Mouse (Mus musculus) heart, embryonic 16.5 days (tissue): Measurements from ENCODE around the gene Mrap2. TPM values are rescaled to one million over a fixed set of nuclear protein-coding genes. Genes with fewer than 3 reads are reported as not detected.

Experiments used
- ATAC-seq: fragments of 200-750 bp; cut with Nextera tagmentation; replicated peaks from 2 replicates; pipeline ENCODE4 v1.8.0; 2017; ENCODE audit warnings: moderate number of reproducible peaks; ENCODE audit not compliant: insufficient read depth, low FRiP score; ENCODE audit errors: extremely low read depth
- H3K27ac ChIP-seq: fragments of 300-500 bp; sonication (generic); 2 replicates; pipeline ENCODE4 v1.5.1; 2014; ENCODE audit warnings: mild to moderate bottlenecking, low read length, control low read depth, moderate library complexity
- H3K27me3 ChIP-seq: fragments of 300-500 bp; sonication (generic); 2 replicates; pipeline ENCODE4 v1.6.1; 2014; ENCODE audit warnings: low read length, mixed read lengths; ENCODE audit not compliant: control insufficient read depth, insufficient read depth
- H3K36me3 ChIP-seq: fragments of 300-500 bp; sonication (generic); 2 replicates; pipeline ENCODE4 v1.6.1; 2014; ENCODE audit not compliant: control insufficient read depth, insufficient read depth
- H3K4me1 ChIP-seq: fragments of 300-500 bp; sonication (generic); 2 replicates; pipeline ENCODE4 v1.6.1; 2014; ENCODE audit warnings: low read length, mixed read lengths; ENCODE audit not compliant: control insufficient read depth, insufficient read depth
- H3K4me2 ChIP-seq: fragments of 300-500 bp; sonication (generic); 2 replicates; pipeline ENCODE4 v1.6.1; 2014; ENCODE audit warnings: low read depth, mild to moderate bottlenecking, control low read depth, low read length
- H3K4me3 ChIP-seq: fragments of 300-500 bp; sonication (generic); 2 replicates; pipeline ENCODE4 v1.5.1; 2014; ENCODE audit warnings: mild to moderate bottlenecking, control low read depth, low read length
- H3K9ac ChIP-seq: fragments of 300-500 bp; sonication (generic); 2 replicates; pipeline ENCODE4 v1.6.1; 2014; ENCODE audit warnings: low read length, control low read depth
- H3K9me3 ChIP-seq: fragments of 300-500 bp; sonication (generic); replicated peaks from 2 replicates; pipeline ENCODE4 v1.6.1; 2016; ENCODE audit warnings: low read length; ENCODE audit not compliant: control insufficient read depth
- WGBS: fragments of 180-500 bp; shearing (Covaris S2); extraction: QIAGEN DNeasy Blood & Tissue Kit; methylation state at CpG from one replicate; pipeline ENCODE4 v1.1.7; 2014; 5-methylcytosine and 5-hydroxymethylcytosine counted together
- polyA plus RNA-seq: library from polyadenylated mRNA; unstranded; fragments of >200 nt; fragmentation: Nextera tagmentation; extraction: Ambion mirVana; gene quantifications from 2 replicates; pipeline ENCODE4 v1.2.1, GENCODE M21; 2015

Mrap2 gene
- polyA plus RNA-seq, 1 experiment from 2014 or later: 0.07 TPM

- no peaks in the 10 kb centered on the region for H3K9me3 ChIP-seq
- peaks cover 7% of the 10 kb centered on the region; the same call in 1 of the 2 replicates for H3K4me1 ChIP-seq
- peaks cover 31% of the 10 kb centered on the region for H3K27me3 ChIP-seq
- no peaks in the 10 kb centered on the region for H3K36me3 ChIP-seq
- 79% methylated on average over 3 of the region's 3 CpGs for WGBS
- no peak overlapping the region for H3K4me3 ChIP-seq
- no peak overlapping the region for H3K9ac ChIP-seq
- H3K27ac ChIP-seq: no peak overlapping the region
- H3K4me2 ChIP-seq: no peak overlapping the region
- ATAC-seq: no peak
Measured at GRCm38 (mm10) chr9:87143076-87143475, 1.0 kb upstream of the Mrap2 start.

GRCm38 (mm10) chr9:87144532-87144931, 426 bp downstream of the Mrap2 start:
- Histone ChIP-seq H3K9ac (peak overlapping the region; percentile 29), H3K36me3 (no peaks in the 10 kb centered on the region), H3K9me3 (no peaks in the 10 kb centered on the region), H3K27me3 (peaks cover 31% of the 10 kb centered on the region), H3K4me2 (peak overlapping the region; percentile 73), H3K4me3 (peak overlapping the region; percentile 47), H3K4me1 (peaks cover 7% of the 10 kb centered on the region; the same call in 1 of the 2 replicates), H3K27ac (no peak overlapping the region)
- 2% methylated on average over 19 of the region's 19 CpGs for WGBS
- no peak for ATAC-seq

- Histone ChIP-seq H3K4me2 (peak overlapping the region; percentile 73), H3K27ac (no peak overlapping the region), H3K27me3 (peaks cover 31% of the 10 kb centered on the region), H3K9me3 (no peaks in the 10 kb centered on the region), H3K9ac (no peak overlapping the region), H3K4me3 (peak overlapping the region; percentile 47), H3K4me1 (peaks cover 7% of the 10 kb centered on the region; the same call in 1 of the 2 replicates), H3K36me3 (no peaks in the 10 kb centered on the region)
- 6% methylated on average over 15 of the region's 15 CpGs for WGBS
- ATAC-seq: no peak
Measured at GRCm38 (mm10) chr9:87145180-87145579, 1.1 kb downstream of the Mrap2 start.

GRCm38 (mm10) chr9:87145671-87146070, 1.6 kb downstream of the Mrap2 start:
- 38% methylated on average over 11 of the region's 11 CpGs for whole genome bisulfite sequencing
- no peak for ATAC-seq
- H3K36me3 ChIP-seq: no peaks in the 10 kb centered on the region
- H3K4me2 ChIP-seq: no peak overlapping the region
- H3K9ac ChIP-seq: no peak overlapping the region
- no peak overlapping the region for H3K4me3 ChIP-seq
- H3K27me3 ChIP-seq: peaks cover 31% of the 10 kb centered on the region
- peaks cover 7% of the 10 kb centered on the region; the same call in 1 of the 2 replicates for H3K4me1 ChIP-seq
- no peaks in the 10 kb centered on the region for H3K9me3 ChIP-seq
- H3K27ac ChIP-seq: no peak overlapping the region

GRCm38 (mm10) chr9:87146400-87146799, 2.3 kb downstream of the Mrap2 start:
- no peak overlapping the region for H3K27ac ChIP-seq
- H3K4me1 ChIP-seq: peaks cover 7% of the 10 kb centered on the region; the same call in 1 of the 2 replicates
- peaks cover 31% of the 10 kb centered on the region for H3K27me3 ChIP-seq
- no peak overlapping the region for H3K4me2 ChIP-seq
- no peak overlapping the region for H3K4me3 ChIP-seq
- WGBS: 86% methylated on average over 4 of the region's 4 CpGs
- no peaks in the 10 kb centered on the region for H3K9me3 ChIP-seq
- no peaks in the 10 kb centered on the region for H3K36me3 ChIP-seq
- H3K9ac ChIP-seq: no peak overlapping the region
- no peak for ATAC-seq

GRCm38 (mm10) chr9:87147927-87148326, 3.8 kb downstream of the Mrap2 start:
- H3K9me3 ChIP-seq: no peaks in the 10 kb centered on the region
- H3K36me3 ChIP-seq: no peaks in the 10 kb centered on the region
- peaks cover 31% of the 10 kb centered on the region for H3K27me3 ChIP-seq
- no peak overlapping the region for H3K4me2 ChIP-seq
- H3K9ac ChIP-seq: no peak overlapping the region
- no peak overlapping the region for H3K27ac ChIP-seq
- H3K4me1 ChIP-seq: peaks cover 7% of the 10 kb centered on the region; the same call in 1 of the 2 replicates
- WGBS: 69% methylated on average over 2 of the region's 2 CpGs
- ATAC-seq: no peak
- H3K4me3 ChIP-seq: no peak overlapping the region

- H3K27ac ChIP-seq: no peak overlapping the region
- H3K9ac ChIP-seq: no peak overlapping the region
- no peak overlapping the region for H3K4me2 ChIP-seq
- WGBS: 100% methylated on average over 1 of the region's 1 CpGs
- no peaks in the 10 kb centered on the region for H3K9me3 ChIP-seq
- H3K27me3 ChIP-seq: no peaks in the 10 kb centered on the region
- H3K4me3 ChIP-seq: no peak overlapping the region
- no peaks in the 10 kb centered on the region for H3K36me3 ChIP-seq
- ATAC-seq: no peak
- H3K4me1 ChIP-seq: no peaks in the 10 kb centered on the region
Measured at GRCm38 (mm10) chr9:87152641-87153325, 8.7 kb downstream of the Mrap2 start.

GRCm38 (mm10) chr9:87162559-87162958, 18.5 kb downstream of the Mrap2 start:
- Histone ChIP-seq H3K9me3 (no peaks in the 10 kb centered on the region), H3K27ac (no peak overlapping the region), H3K4me1 (no peaks in the 10 kb centered on the region), H3K9ac (no peak overlapping the region), H3K36me3 (no peaks in the 10 kb centered on the region), H3K4me3 (no peak overlapping the region), H3K27me3 (no peaks in the 10 kb centered on the region), H3K4me2 (no peak overlapping the region)
- 74% methylated on average over 4 of the region's 4 CpGs for WGBS
- no peak for ATAC-seq

GRCm38 (mm10) chr9:87167001-87167830, 23.1 kb downstream of the Mrap2 start:
- H3K4me1 ChIP-seq: no peaks in the 10 kb centered on the region
- no peak overlapping the region for H3K4me3 ChIP-seq
- no peaks in the 10 kb centered on the region for H3K9me3 ChIP-seq
- H3K27ac ChIP-seq: no peak overlapping the region
- no peak overlapping the region for H3K4me2 ChIP-seq
- ATAC-seq: no peak
- 65% methylated on average over 9 of the region's 9 CpGs for WGBS
- H3K9ac ChIP-seq: no peak overlapping the region
- H3K27me3 ChIP-seq: no peaks in the 10 kb centered on the region
- no peaks in the 10 kb centered on the region for H3K36me3 ChIP-seq
